Comparison of ENCODE assay signal across 9 mouse cellular contexts in the genomic region with DNA sequence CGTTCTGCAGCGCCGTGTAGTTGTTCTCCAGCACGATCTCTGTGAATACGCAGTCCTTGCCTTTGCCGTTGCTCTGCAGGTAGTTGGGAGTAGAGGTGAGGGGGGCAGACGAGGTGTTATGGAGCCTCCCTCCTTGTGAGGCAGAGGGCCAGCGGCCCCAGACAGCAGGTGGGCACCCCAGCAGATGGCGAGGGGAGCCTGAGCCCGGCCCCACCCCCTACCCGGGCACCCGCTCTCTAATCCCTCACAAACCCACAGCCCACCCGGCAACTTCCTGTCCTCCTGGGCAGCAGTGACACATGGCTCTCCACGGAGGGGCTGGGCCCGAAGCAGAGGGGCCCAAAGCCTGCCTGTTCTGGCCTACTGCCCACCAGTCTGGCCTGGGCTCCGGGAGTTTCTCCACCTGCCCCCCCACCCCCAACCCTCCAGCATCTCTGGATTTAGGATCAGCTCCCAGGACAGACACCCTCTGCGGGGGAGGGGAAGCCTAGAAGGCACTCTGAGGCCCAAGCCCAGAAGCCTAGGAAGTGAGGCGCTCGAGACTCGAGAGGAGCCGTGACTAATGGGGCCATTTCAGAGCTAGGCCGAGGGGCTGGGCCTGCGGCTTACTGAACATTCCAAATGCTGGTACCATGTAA. TPM values are rescaled to one million over a fixed set of nuclear protein-coding genes. Genes with fewer than 3 reads are reported as not detected.
A peak's percentile ranks its signal among the peaks of the same experiment; 100 is the strongest.
DNase-seq lines count a peak whose midpoint lies in the region; ATAC-seq and TF ChIP-seq lines count a peak whose summit lies in the region.
"Had no signal": no experiment of that assay in that cellular context is flagged by ENCODE, and none has a peak within 500 bp of the region (broad histone marks: within the 10 kb centered on the region; RNA-seq: fewer than 3 reads in every experiment).

No protein-coding gene starts in this region.

- no peaks in the 10 kb centered on the region for H3K9me3 ChIP-seq in heart, embryonic 10.5 days
- H3K9me3 ChIP-seq in ES-Bruce4 (replicated peaks; ENCODE audit: control insufficient read depth, insufficient read depth, low read length, poor library complexity, severe bottlenecking): no peaks in the 10 kb centered on the region
- no peaks in the 10 kb centered on the region for H3K9me3 ChIP-seq in forebrain, embryonic 16.5 days (ENCODE audit: control insufficient read depth, low read length)

- peak; percentile 28 for ATAC-seq in forebrain, embryonic 16.5 days
- ATAC-seq in megakaryocyte, adult 5-6 weeks (ENCODE audit: poor library complexity, severe bottlenecking): 0 out of 2 replicates have a peak, but pooled peaks have one; percentile 24
- ATAC-seq in CD4-positive, CD25-positive, alpha-beta regulatory T cell, adult 4 months: no peak

- TF ChIP-seq EP300 in ES-Bruce4 (IDR thresholded peaks at IDR 0.05; ENCODE audit: insufficient read depth, low read depth, low read length): no peak

- DNase-seq in heart, embryonic 10.5 days (ENCODE audit: low spot score): no peak
- no peak for DNase-seq in heart, postnatal 4 days
- DNase-seq in ovary, postnatal 14 days (ENCODE audit: low spot score): no peak
- no peak for DNase-seq in adrenal gland, adult 8-10 months

- H3K27me3 ChIP-seq in heart, embryonic 10.5 days (ENCODE audit: insufficient read depth, poor library complexity, severe bottlenecking): peaks cover 99% of the 10 kb centered on the region
- H3K27me3 ChIP-seq in ES-Bruce4 (ENCODE audit: control insufficient read depth, insufficient read depth, low read length, poor library complexity, severe bottlenecking): peaks cover 27% of the 10 kb centered on the region
- H3K27me3 ChIP-seq in forebrain, embryonic 16.5 days (replicated peaks; ENCODE audit: control insufficient read depth, insufficient read depth, low read length): peaks cover 78% of the 10 kb centered on the region

- peak overlapping the region; percentile 48 for H3K4me3 ChIP-seq in heart, embryonic 10.5 days
- H3K4me3 ChIP-seq in ES-Bruce4 (ENCODE audit: low read depth, low read length): peak overlapping the region; percentile 53
- H3K4me3 ChIP-seq in forebrain, embryonic 16.5 days (replicated peaks; ENCODE audit: low read length): peak overlapping the region; percentile 33

- TF ChIP-seq POLR2A in ES-Bruce4 (IDR thresholded peaks at IDR 0.05; ENCODE audit: insufficient read depth, low read length): no peak

- H3K4me1 ChIP-seq in heart, embryonic 10.5 days: peaks cover 47% of the 10 kb centered on the region
- no peaks in the 10 kb centered on the region for H3K4me1 ChIP-seq in ES-Bruce4 (ENCODE audit: control insufficient read depth, insufficient read depth, low read length)
- peaks cover 16% of the 10 kb centered on the region for H3K4me1 ChIP-seq in forebrain, embryonic 16.5 days (replicated peaks; ENCODE audit: control insufficient read depth, insufficient read depth, low read length)

- H3K4me2 ChIP-seq in forebrain, embryonic 16.5 days (ENCODE audit: low read length): peak overlapping the region; percentile 55

- peak overlapping the region; percentile 49 for H3K9ac ChIP-seq in ES-Bruce4 (ENCODE audit: low read depth, poor library complexity, severe bottlenecking)
- H3K9ac ChIP-seq in forebrain, embryonic 16.5 days (replicated peaks; ENCODE audit: low read depth, low read length): 0 out of 2 replicates have a peak overlapping the region, but pooled peaks have one; percentile 6

- peak overlapping the region; percentile 60; the same call in 1 of the 2 replicates for H3K27ac ChIP-seq in heart, embryonic 10.5 days
- H3K27ac ChIP-seq in ES-Bruce4 (ENCODE audit: insufficient read depth, low read length): no peak overlapping the region
- no peak overlapping the region for H3K27ac ChIP-seq in forebrain, embryonic 16.5 days (ENCODE audit: low read length)
- H3K27ac ChIP-seq: macrophage had no signal

- no peak for TF ChIP-seq CTCF in ES-Bruce4 (IDR thresholded peaks at IDR 0.05; ENCODE audit: low read depth, low read length)

- no peaks in the 10 kb centered on the region for H3K36me3 ChIP-seq in heart, embryonic 10.5 days
- H3K36me3 ChIP-seq in ES-Bruce4 (ENCODE audit: control insufficient read depth, insufficient read depth, low read length, poor library complexity, severe bottlenecking): no peaks in the 10 kb centered on the region
- no peaks in the 10 kb centered on the region for H3K36me3 ChIP-seq in forebrain, embryonic 16.5 days (ENCODE audit: control insufficient read depth, insufficient read depth)

- WGBS in heart, embryonic 10.5 days: 22% methylated on average over 23 of the region's 23 CpGs
- 14% methylated on average over 23 of the region's 23 CpGs for WGBS in forebrain, embryonic 16.5 days

RNA-seq across cellular contexts. Expression of gene Fgf8, which starts 5.4 kb away (rescaled TPM):
- polyA plus RNA-seq in heart, embryonic 10.5 days (2016; fragmentation: Nextera tagmentation; extraction: Ambion mirVana): 1.9 and 8.8 TPM in 2 replicates
- under 1 TPM in 1 of 2 experiments, not detected in 1; 0.45 TPM for total RNA-seq in heart, postnatal 4 days (2021)
- 22.6 and 25.9 TPM in 2 replicates for polyA plus RNA-seq in ES-Bruce4 (2011; ENCODE audit: insufficient read depth, insufficient read length, low read depth, missing spikeins)
- polyA plus RNA-seq in forebrain, embryonic 16.5 days (2015; fragmentation: Nextera tagmentation; extraction: Ambion mirVana): 0.31 and 0.43 TPM in 2 replicates
- total RNA-seq in megakaryocyte, adult 5-6 weeks (2015): not detected in 2 replicates
- not detected in 2 replicates for total RNA-seq in megakaryocyte, adult 5-6 weeks (2017)
- polyA plus RNA-seq in CD4-positive, CD25-positive, alpha-beta regulatory T cell, adult 4 months (2017; shearing (Covaris generic)): not detected
- total RNA-seq in adrenal gland, adult 8-10 months (2022): not detected
- polyA plus RNA-seq: macrophage had no signal

RNA-seq across cellular contexts. Expression of gene Npm3, which starts 12.1 kb away (rescaled TPM):
- polyA plus RNA-seq in heart, embryonic 10.5 days (2016; fragmentation: Nextera tagmentation; extraction: Ambion mirVana): 12.3 and 13.6 TPM in 2 replicates
- 10 to 100 TPM; 25.4 to 27.8 TPM for total RNA-seq in heart, postnatal 4 days (2021)
- polyA plus RNA-seq in ES-Bruce4 (2011; ENCODE audit: insufficient read depth, insufficient read length, low read depth, missing spikeins): 188 and 196 TPM in 2 replicates
- polyA plus RNA-seq in forebrain, embryonic 16.5 days (2015; fragmentation: Nextera tagmentation; extraction: Ambion mirVana): 6.7 and 10.6 TPM in 2 replicates
- 36.5 and 39.2 TPM in 2 replicates for total RNA-seq in megakaryocyte, adult 5-6 weeks (2015)
- total RNA-seq in megakaryocyte, adult 5-6 weeks (2017): 30.4 and 38.4 TPM in 2 replicates
- 10 to 100 TPM; 11.9 to 37.1 TPM for polyA plus RNA-seq in CD4-positive, CD25-positive, alpha-beta regulatory T cell, adult 4 months (2017; shearing (Covaris generic))
- total RNA-seq in adrenal gland, adult 8-10 months (2022): 10 to 100 TPM; 26.4 to 35.4 (median 29.2) TPM

RNA-seq across cellular contexts. Expression of gene Mgea5, which starts 46.3 kb away (rescaled TPM):
- 39.6 and 52.5 TPM in 2 replicates for polyA plus RNA-seq in heart, embryonic 10.5 days (2016; fragmentation: Nextera tagmentation; extraction: Ambion mirVana)
- 10 to 100 TPM; 82.8 to 89.2 TPM for total RNA-seq in heart, postnatal 4 days (2021)
- 177 and 181 TPM in 2 replicates for polyA plus RNA-seq in ES-Bruce4 (2011; ENCODE audit: insufficient read depth, insufficient read length, low read depth, missing spikeins)
- 77.0 and 90.5 TPM in 2 replicates for polyA plus RNA-seq in forebrain, embryonic 16.5 days (2015; fragmentation: Nextera tagmentation; extraction: Ambion mirVana)
- 91.8 and 94.7 TPM in 2 replicates for total RNA-seq in megakaryocyte, adult 5-6 weeks (2015)
- total RNA-seq in megakaryocyte, adult 5-6 weeks (2017): 157 and 170 TPM in 2 replicates
- 100 to 1,000 TPM; 191 to 247 TPM for polyA plus RNA-seq in CD4-positive, CD25-positive, alpha-beta regulatory T cell, adult 4 months (2017; shearing (Covaris generic))
- 10 to 100 TPM; 67.3 to 95.3 (median 84.0) TPM for total RNA-seq in adrenal gland, adult 8-10 months (2022)
